Mouse (Mus musculus): Measurements from ENCODE around the gene Mob1b. TPM values are rescaled to one million over a fixed set of nuclear protein-coding genes. Genes with fewer than 3 reads are reported as not detected.

Mob1b gene
- total RNA-seq, 2 experiments from 2014 or later, result 32.3 to 35.2 TPM

GRCm38 (mm10) chr5:88813188-88813587, 92.5 kb downstream of the Mob1b start:
- DNase-seq (ENCODE audit: extremely low spot score in 1 of 2, low spot score in 2 of 2), result no peak
- intact Hi-C loops (cut with DNase I), result no loop called here

Other genes starting within 250 kb of the Mob1b start
- not detected for gene Enam, start 232.9 kb upstream of the Mob1b start, total RNA-seq (2021)
- under 1 TPM; 0.39 to 0.49 TPM for gene Jchain, start 193.0 kb upstream of the Mob1b start, total RNA-seq (2021)
- 10 to 100 TPM; 24.6 to 28.0 TPM for gene Utp3, start 166.4 kb upstream of the Mob1b start, total RNA-seq (2021)
- gene Rufy3, start 155.8 kb upstream of the Mob1b start, total RNA-seq (2021), result 100 to 1,000 TPM; 217 to 229 TPM
- gene Grsf1, start 44.7 kb upstream of the Mob1b start, total RNA-seq (2021), result 10 to 100 TPM; 79.8 to 84.1 TPM
- gene Dck, start 44.1 kb downstream of the Mob1b start, total RNA-seq (2021), result 10 to 100 TPM; 19.5 to 20.3 TPM
- gene Slc4a4, start 166.0 kb downstream of the Mob1b start, total RNA-seq (2021), result 100 to 1,000 TPM; 101 to 106 TPM